Mouse (Mus musculus): ENCODE measurements around the gene Tgm7. TPM values are rescaled to one million over a fixed set of nuclear protein-coding genes. Genes with fewer than 3 reads are reported as not detected.

The Tgm7 gene
- total and polyA plus RNA-seq, 2 experiments: 0.09 TPM; not detected in 1

- Histone ChIP-seq H3K36me3 (ENCODE audit: control insufficient read depth, insufficient read depth, low read length) (peaks cover 12% of the 10 kb centered on the region), H3K79me2 (ENCODE audit: control insufficient read depth, insufficient read depth, low read length) (peaks cover 7% of the 10 kb centered on the region; the same call in 1 of the 2 replicates), H3K4me3 (ENCODE audit: insufficient read depth, low read depth, low read length) (peak within 1 kb of the TSS; percentile 95), H3K27me3 (ENCODE audit: control insufficient read depth, insufficient read depth, low read length) (no peaks in the 10 kb centered on the region), H3K4me1 (ENCODE audit: control insufficient read depth, insufficient read depth, low read length) (peaks cover 10% of the 10 kb centered on the region), H3K27ac (replicated peaks; ENCODE audit: insufficient read depth, low read depth, low read length) (peak within 1 kb of the TSS; percentile 94), H3K9ac (ENCODE audit: low read depth, low read length) (peak within 1 kb of the TSS; percentile 96)
- WGBS: under 1% methylated on average over 87 of the region's 87 CpGs
- TF ChIP-seq POLR2A (IDR thresholded peaks at IDR 0.05; ENCODE audit: extremely low read depth, insufficient read depth, low read length) (peak; percentile 76; the same call in 1 of the 2 replicates), CTCF (IDR thresholded peaks at IDR 0.05; ENCODE audit: low read depth, low read length) (no peak)
- peak; percentile 85 for DNase-seq (ENCODE audit: extremely low read depth, low read depth, low spot score)
Observed at GRCm38 (mm10) chr2:121140018-121140882, 30.7 kb upstream of the Tgm7 start, which contains the start of the genes Adal and Lcmt2. Adal (plus strand) TSS chr2:121140428. Lcmt2 (minus strand) TSS chr2:121140653.

GRCm38 (mm10) chr2:121139266-121140017 is 29.8 kb upstream of the Tgm7 start:
- H3K4me1 ChIP-seq (ENCODE audit: control insufficient read depth, insufficient read depth, low read length): peaks cover 10% of the 10 kb centered on the region
- peak overlapping the region; percentile 94 for H3K27ac ChIP-seq (replicated peaks; ENCODE audit: insufficient read depth, low read depth, low read length)
- 4% methylated on average over 29 of the region's 29 CpGs for WGBS
- peak; percentile 84 for DNase-seq (ENCODE audit: extremely low read depth, low read depth, low spot score)
- peaks cover 7% of the 10 kb centered on the region; the same call in 1 of the 2 replicates for H3K79me2 ChIP-seq (ENCODE audit: control insufficient read depth, insufficient read depth, low read length)
- peaks cover 9% of the 10 kb centered on the region for H3K36me3 ChIP-seq (ENCODE audit: control insufficient read depth, insufficient read depth, low read length)
- peak overlapping the region; percentile 95 for H3K4me3 ChIP-seq (ENCODE audit: insufficient read depth, low read depth, low read length)
- peak overlapping the region; percentile 96 for H3K9ac ChIP-seq (ENCODE audit: low read depth, low read length)
- no peaks in the 10 kb centered on the region for H3K27me3 ChIP-seq (ENCODE audit: control insufficient read depth, insufficient read depth, low read length)
- no peak for TF ChIP-seq POLR2A (IDR thresholded peaks at IDR 0.05; ENCODE audit: extremely low read depth, insufficient read depth, low read length)
- TF ChIP-seq CTCF (IDR thresholded peaks at IDR 0.05; ENCODE audit: low read depth, low read length): no peak

GRCm38 (mm10) chr2:121137371-121137770 is 27.8 kb upstream of the Tgm7 start:
- Histone ChIP-seq H3K27ac (replicated peaks; ENCODE audit: insufficient read depth, low read depth, low read length) (no peak overlapping the region), H3K4me1 (ENCODE audit: control insufficient read depth, insufficient read depth, low read length) (peaks cover 10% of the 10 kb centered on the region), H3K79me2 (ENCODE audit: control insufficient read depth, insufficient read depth, low read length) (peaks cover 7% of the 10 kb centered on the region; the same call in 1 of the 2 replicates), H3K9ac (ENCODE audit: low read depth, low read length) (no peak overlapping the region), H3K27me3 (ENCODE audit: control insufficient read depth, insufficient read depth, low read length) (no peaks in the 10 kb centered on the region), H3K4me3 (ENCODE audit: insufficient read depth, low read depth, low read length) (no peak overlapping the region), H3K36me3 (ENCODE audit: control insufficient read depth, insufficient read depth, low read length) (no peaks in the 10 kb centered on the region)
- whole genome bisulfite sequencing: 52% methylated on average over 4 of the region's 4 CpGs
- peak; percentile 16 for DNase-seq (ENCODE audit: extremely low read depth, low read depth, low spot score)
- TF ChIP-seq CTCF (IDR thresholded peaks at IDR 0.05; ENCODE audit: low read depth, low read length) (no peak), POLR2A (IDR thresholded peaks at IDR 0.05; ENCODE audit: extremely low read depth, insufficient read depth, low read length) (no peak)

- 76% methylated on average over 1 of the region's 1 CpGs for WGBS
Observed at GRCm38 (mm10) chr2:121132822-121133221, 23.2 kb upstream of the Tgm7 start.

GRCm38 (mm10) chr2:121128865-121129620 is 19.4 kb upstream of the Tgm7 start:
- no peak for TF ChIP-seq CTCF (IDR thresholded peaks at IDR 0.05; ENCODE audit: low read depth, low read length)
- TF ChIP-seq POLR2A (IDR thresholded peaks at IDR 0.05; ENCODE audit: extremely low read depth, insufficient read depth, low read length): no peak
- WGBS: 66% methylated on average over 9 of the region's 9 CpGs

More at GRCm38 (mm10) chr2:121132822-121133221, 23.2 kb upstream of the Tgm7 start:
- no peak overlapping the region for H3K4me3 ChIP-seq (ENCODE audit: insufficient read depth, low read depth, low read length)
- no peak for DNase-seq (ENCODE audit: extremely low read depth, low read depth, low spot score)
- H3K4me1 ChIP-seq (ENCODE audit: control insufficient read depth, insufficient read depth, low read length): peaks cover 3% of the 10 kb centered on the region
- no peaks in the 10 kb centered on the region for H3K27me3 ChIP-seq (ENCODE audit: control insufficient read depth, insufficient read depth, low read length)
- H3K36me3 ChIP-seq (ENCODE audit: control insufficient read depth, insufficient read depth, low read length): no peaks in the 10 kb centered on the region
- no peak for TF ChIP-seq CTCF (IDR thresholded peaks at IDR 0.05; ENCODE audit: low read depth, low read length)
- TF ChIP-seq POLR2A (IDR thresholded peaks at IDR 0.05; ENCODE audit: extremely low read depth, insufficient read depth, low read length): no peak
- no peak overlapping the region for H3K9ac ChIP-seq (ENCODE audit: low read depth, low read length)
- peaks cover 2% of the 10 kb centered on the region; the same call in 1 of the 2 replicates for H3K79me2 ChIP-seq (ENCODE audit: control insufficient read depth, insufficient read depth, low read length)
- H3K27ac ChIP-seq (replicated peaks; ENCODE audit: insufficient read depth, low read depth, low read length): no peak overlapping the region

More at GRCm38 (mm10) chr2:121128865-121129620, 19.4 kb upstream of the Tgm7 start:
- no peaks in the 10 kb centered on the region for H3K4me1 ChIP-seq (ENCODE audit: control insufficient read depth, insufficient read depth, low read length)
- no peaks in the 10 kb centered on the region for H3K79me2 ChIP-seq (ENCODE audit: control insufficient read depth, insufficient read depth, low read length)
- DNase-seq (ENCODE audit: extremely low read depth, low read depth, low spot score): no peak
- H3K9ac ChIP-seq (ENCODE audit: low read depth, low read length): no peak overlapping the region
- H3K27me3 ChIP-seq (ENCODE audit: control insufficient read depth, insufficient read depth, low read length): no peaks in the 10 kb centered on the region
- H3K4me3 ChIP-seq (ENCODE audit: insufficient read depth, low read depth, low read length): no peak overlapping the region
- H3K36me3 ChIP-seq (ENCODE audit: control insufficient read depth, insufficient read depth, low read length): no peaks in the 10 kb centered on the region
- H3K27ac ChIP-seq (replicated peaks; ENCODE audit: insufficient read depth, low read depth, low read length): no peak overlapping the region

All from liver, adult 2 months (tissue).